Comparison of ENCODE assay signal across 30 mouse cellular contexts in genomic region chr13:101988637-101989413, GRCm38 (mm10).
DNase-seq lines count a peak whose midpoint lies in the region; ATAC-seq and TF ChIP-seq lines count a peak whose summit lies in the region.
"Had no signal": no experiment of that assay in that cellular context is flagged by ENCODE, and none has a peak within 500 bp of the region (broad histone marks: within the 10 kb centered on the region; RNA-seq: fewer than 3 reads in every experiment).

No protein-coding gene starts in this region.

- no peak overlapping the region for H3K4me3 ChIP-seq in kidney, postnatal 0 days (replicated peaks; ENCODE audit: low read depth, low read length)
- H3K4me3 ChIP-seq in lung, embryonic 14.5 days (ENCODE audit: low read depth, low read length), result no peak overlapping the region
- H3K4me3 ChIP-seq in stomach, embryonic 16.5 days (replicated peaks; ENCODE audit: low read length), result no peak overlapping the region
- H3K4me3 ChIP-seq in heart, embryonic 11.5 days (ENCODE audit: low read depth, low read length), result no peak overlapping the region
- H3K4me3 ChIP-seq: embryonic facial prominence, embryonic 13.5 days; forebrain, embryonic 13.5 days; heart, embryonic 12.5 days; limb, embryonic 15.5 days; liver, embryonic 13.5 days; megakaryocyte, embryonic 14.5 days; midbrain, embryonic 12.5 days; myocyte; neural tube, embryonic 12.5 days had no signal

- WGBS in kidney, postnatal 0 days, result 71% methylated on average over 9 of the region's 9 CpGs
- WGBS in lung, embryonic 14.5 days, result 67% methylated on average over 9 of the region's 9 CpGs
- 61% methylated on average over 9 of the region's 9 CpGs for WGBS in stomach, embryonic 16.5 days
- WGBS in heart, embryonic 11.5 days (ENCODE audit: insufficient replicate concordance), result 70% methylated on average over 9 of the region's 9 CpGs

- H3K4me2 ChIP-seq in kidney, postnatal 0 days (ENCODE audit: low read length), result no peak overlapping the region
- H3K4me2 ChIP-seq in lung, embryonic 14.5 days, result no peak overlapping the region
- H3K4me2 ChIP-seq in stomach, embryonic 16.5 days (ENCODE audit: low read depth, low read length), result no peak overlapping the region
- H3K4me2 ChIP-seq in heart, embryonic 11.5 days, result no peak overlapping the region
- H3K4me2 ChIP-seq: embryonic facial prominence, embryonic 13.5 days; forebrain, embryonic 13.5 days; heart, embryonic 12.5 days; limb, embryonic 15.5 days; liver, embryonic 13.5 days; midbrain, embryonic 12.5 days; neural tube, embryonic 12.5 days had no signal

- DNase-seq in kidney, postnatal 0 days (ENCODE audit: low spot score), result peak; percentile 42
- DNase-seq in kidney, adult 8-10 months, result no peak
- DNase-seq in lung, embryonic 14.5 days, result no peak
- peak; percentile 36 for DNase-seq in lung, postnatal 14 days
- DNase-seq in thymus, postnatal 14 days, result no peak
- DNase-seq: adrenal gland, postnatal 14 days; cerebellum, adult 11-12 months; cerebellum, adult 9-11 months; embryo, embryonic 11 days; gastrocnemius, postnatal 25 days; heart, adult 11 months; kidney, postnatal 4 days; layer of hippocampus, postnatal 36 days; left cerebral cortex, postnatal 4 days; liver, embryonic 13.5 days; right cerebral cortex, adult 18-20 months; spleen, adult 18-20 months; thymus, postnatal 25 days had no signal

- no peaks in the 10 kb centered on the region for H3K9me3 ChIP-seq in kidney, postnatal 0 days (replicated peaks; ENCODE audit: low read length)
- H3K9me3 ChIP-seq in lung, embryonic 14.5 days (ENCODE audit: low read depth, low read length), result no peaks in the 10 kb centered on the region
- H3K9me3 ChIP-seq in stomach, embryonic 16.5 days (replicated peaks; ENCODE audit: control insufficient read depth, low read length), result no peaks in the 10 kb centered on the region
- no peaks in the 10 kb centered on the region for H3K9me3 ChIP-seq in heart, embryonic 11.5 days (replicated peaks; ENCODE audit: control insufficient read depth, low read length)
- H3K9me3 ChIP-seq: embryonic facial prominence, embryonic 13.5 days; forebrain, embryonic 13.5 days; heart, embryonic 12.5 days; limb, embryonic 15.5 days; liver, embryonic 13.5 days; midbrain, embryonic 12.5 days; neural tube, embryonic 12.5 days had no signal

- no peaks in the 10 kb centered on the region for H3K27me3 ChIP-seq in kidney, postnatal 0 days (ENCODE audit: insufficient read depth, low read length)
- no peaks in the 10 kb centered on the region for H3K27me3 ChIP-seq in lung, embryonic 14.5 days (ENCODE audit: insufficient read depth, low read length)
- H3K27me3 ChIP-seq in stomach, embryonic 16.5 days (ENCODE audit: control insufficient read depth, insufficient read depth, low read length), result no peaks in the 10 kb centered on the region
- no peaks in the 10 kb centered on the region for H3K27me3 ChIP-seq in heart, embryonic 11.5 days (ENCODE audit: control insufficient read depth, insufficient read depth, low read length)
- H3K27me3 ChIP-seq: embryonic facial prominence, embryonic 13.5 days; forebrain, embryonic 13.5 days; heart, embryonic 12.5 days; limb, embryonic 15.5 days; liver, embryonic 13.5 days; megakaryocyte, embryonic 14.5 days; midbrain, embryonic 12.5 days; neural tube, embryonic 12.5 days had no signal

- H3K9ac ChIP-seq in kidney, postnatal 0 days (ENCODE audit: low read depth, low read length), result no peak overlapping the region
- H3K9ac ChIP-seq in lung, embryonic 14.5 days, result no peak overlapping the region
- H3K9ac ChIP-seq in stomach, embryonic 16.5 days (ENCODE audit: low read length), result no peak overlapping the region
- no peak overlapping the region for H3K9ac ChIP-seq in heart, embryonic 11.5 days (ENCODE audit: low read depth, low read length)
- H3K9ac ChIP-seq: embryonic facial prominence, embryonic 13.5 days; forebrain, embryonic 13.5 days; heart, embryonic 12.5 days; limb, embryonic 15.5 days; liver, embryonic 13.5 days; midbrain, embryonic 12.5 days; neural tube, embryonic 12.5 days had no signal

- no peaks in the 10 kb centered on the region for H3K4me1 ChIP-seq in kidney, postnatal 0 days (replicated peaks; ENCODE audit: insufficient read depth, low read length)
- H3K4me1 ChIP-seq in lung, embryonic 14.5 days (ENCODE audit: insufficient read depth), result 0 out of 2 replicates have a peak, but pooled peaks cover 3% of the 10 kb centered on the region
- peaks cover 10% of the 10 kb centered on the region for H3K4me1 ChIP-seq in stomach, embryonic 16.5 days (ENCODE audit: control insufficient read depth, insufficient read depth, low read length)
- no peaks in the 10 kb centered on the region for H3K4me1 ChIP-seq in heart, embryonic 11.5 days (ENCODE audit: control insufficient read depth, insufficient read depth, low read length)
- H3K4me1 ChIP-seq: embryonic facial prominence, embryonic 13.5 days; forebrain, embryonic 13.5 days; heart, embryonic 12.5 days; limb, embryonic 15.5 days; liver, embryonic 13.5 days; megakaryocyte, embryonic 14.5 days; midbrain, embryonic 12.5 days; neural tube, embryonic 12.5 days had no signal

- ATAC-seq in kidney, postnatal 0 days (replicated peaks; ENCODE audit: low FRiP score, low read depth), result no peak
- ATAC-seq in lung, embryonic 14.5 days (ENCODE audit: insufficient read depth), result no peak
- peak; percentile 60; the same call in 1 of the 2 replicates for ATAC-seq in stomach, embryonic 16.5 days (ENCODE audit: insufficient read depth, low FRiP score)
- ATAC-seq in erythroid progenitor cell, adult 5-6 weeks (replicated peaks; ENCODE audit: low FRiP score, poor library complexity, severe bottlenecking), result no peak
- no peak for ATAC-seq in heart, embryonic 11.5 days (replicated peaks; ENCODE audit: insufficient number of reproducible peaks, low FRiP score, low TSS enrichment)
- ATAC-seq: forebrain, embryonic 13.5 days; hindbrain, embryonic 16.5 days had no signal

- TF ChIP-seq CTCF in kidney, postnatal 0 days (IDR thresholded peaks at IDR 0.05; ENCODE audit: low read depth), result no peak
- TF ChIP-seq CTCF in lung, embryonic 14.5 days (IDR thresholded peaks at IDR 0.05; ENCODE audit: low read depth), result no peak

- no peak overlapping the region for H3K27ac ChIP-seq in kidney, postnatal 0 days
- H3K27ac ChIP-seq in lung, embryonic 14.5 days (ENCODE audit: low read depth), result 0 out of 2 replicates have a peak overlapping the region, but pooled peaks have one; percentile 34
- H3K27ac ChIP-seq in stomach, embryonic 16.5 days (ENCODE audit: low read length), result peak overlapping the region; percentile 84
- H3K27ac ChIP-seq in heart, embryonic 11.5 days (ENCODE audit: low read depth, low read length), result no peak overlapping the region
- H3K27ac ChIP-seq: embryonic facial prominence, embryonic 13.5 days; forebrain, embryonic 13.5 days; limb, embryonic 15.5 days; liver, embryonic 13.5 days; midbrain, embryonic 12.5 days; neural tube, embryonic 12.5 days had no signal

- H3K36me3 ChIP-seq in kidney, postnatal 0 days (ENCODE audit: insufficient read depth, low read length), result no peaks in the 10 kb centered on the region
- no peaks in the 10 kb centered on the region for H3K36me3 ChIP-seq in lung, embryonic 14.5 days (ENCODE audit: insufficient read depth)
- no peaks in the 10 kb centered on the region for H3K36me3 ChIP-seq in stomach, embryonic 16.5 days (ENCODE audit: control insufficient read depth, insufficient read depth, low read length)
- no peaks in the 10 kb centered on the region for H3K36me3 ChIP-seq in heart, embryonic 11.5 days (ENCODE audit: control insufficient read depth, insufficient read depth, low read length)
- H3K36me3 ChIP-seq: embryonic facial prominence, embryonic 13.5 days; heart, embryonic 12.5 days; limb, embryonic 15.5 days; liver, embryonic 13.5 days; midbrain, embryonic 12.5 days; neural tube, embryonic 12.5 days had no signal

Comparison
In these comparisons a context has a peak if more than half of its experiments do, and no peak if none do; other contexts are left out.
1. DNase-seq: peak in kidney, postnatal 0 days (single experiment) and lung, postnatal 14 days (single experiment); none in kidney, adult 8-10 months (0 of 2), lung, embryonic 14.5 days (single experiment) and thymus, postnatal 14 days (single experiment).
2. H3K27ac ChIP-seq: peak in lung, embryonic 14.5 days (single experiment) and stomach, embryonic 16.5 days (single experiment); none in kidney, postnatal 0 days (single experiment) and heart, embryonic 11.5 days (single experiment).